Mouse (Mus musculus): ENCODE data around the gene Rnase9. TPM values are rescaled to one million over a fixed set of nuclear protein-coding genes. Genes with fewer than 3 reads are reported as not detected.

The Rnase9 gene
- polyA plus RNA-seq, 1 experiment from 2014 or later: not detected

DNA sequence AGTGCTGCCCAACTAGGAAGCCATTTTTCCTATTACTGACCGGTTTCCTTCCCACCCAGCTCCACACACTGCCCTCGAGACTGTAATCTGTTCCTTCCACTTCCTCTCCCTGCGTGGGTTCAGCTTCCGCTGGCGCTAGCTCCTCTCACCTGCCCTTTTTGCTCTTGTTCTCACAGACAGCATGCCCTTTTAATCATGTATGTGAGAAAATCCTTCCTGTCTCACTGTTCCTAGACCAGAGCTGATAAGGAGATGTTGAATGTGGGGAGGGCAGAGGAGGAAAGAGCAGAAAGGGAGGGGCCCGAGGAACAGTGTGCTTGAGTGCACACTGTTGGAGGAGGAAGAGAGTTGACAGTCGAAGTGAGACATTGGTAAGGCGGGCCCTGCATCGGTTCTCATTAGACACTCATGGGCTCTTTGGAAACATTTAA is 15.7 kb upstream of the Rnase9 start, which contains the start of gene Rnase12:
TSS of gene Rnase12 (minus strand) at position 261 of the 431 bp plus-strand sequence.
- H3K9me3 ChIP-seq (ENCODE audit: control insufficient read depth, low read length): no peaks in the 10 kb centered on the region
- H3K9ac ChIP-seq (ENCODE audit: low read length): no peak within 1 kb of the TSS
- no peak within 1 kb of the TSS for H3K4me2 ChIP-seq (ENCODE audit: low read depth)
- DNase-seq (ENCODE audit: low spot score): no peak
- no peaks in the 10 kb centered on the region for H3K36me3 ChIP-seq (ENCODE audit: control insufficient read depth, insufficient read depth, low read length)
- no peak for ATAC-seq (ENCODE audit: insufficient read depth, low FRiP score, low TSS enrichment)
- H3K27ac ChIP-seq (ENCODE audit: low read depth, low read length): no peak within 1 kb of the TSS
- no peaks in the 10 kb centered on the region for H3K4me1 ChIP-seq (ENCODE audit: control insufficient read depth, insufficient read depth, low read length)
- no peak within 1 kb of the TSS for H3K4me3 ChIP-seq (ENCODE audit: low read depth, low read length)
- 83% methylated on average over 9 of the region's 9 CpGs for WGBS
- no peaks in the 10 kb centered on the region for H3K27me3 ChIP-seq (ENCODE audit: control insufficient read depth, insufficient read depth, low read length)

DNA sequence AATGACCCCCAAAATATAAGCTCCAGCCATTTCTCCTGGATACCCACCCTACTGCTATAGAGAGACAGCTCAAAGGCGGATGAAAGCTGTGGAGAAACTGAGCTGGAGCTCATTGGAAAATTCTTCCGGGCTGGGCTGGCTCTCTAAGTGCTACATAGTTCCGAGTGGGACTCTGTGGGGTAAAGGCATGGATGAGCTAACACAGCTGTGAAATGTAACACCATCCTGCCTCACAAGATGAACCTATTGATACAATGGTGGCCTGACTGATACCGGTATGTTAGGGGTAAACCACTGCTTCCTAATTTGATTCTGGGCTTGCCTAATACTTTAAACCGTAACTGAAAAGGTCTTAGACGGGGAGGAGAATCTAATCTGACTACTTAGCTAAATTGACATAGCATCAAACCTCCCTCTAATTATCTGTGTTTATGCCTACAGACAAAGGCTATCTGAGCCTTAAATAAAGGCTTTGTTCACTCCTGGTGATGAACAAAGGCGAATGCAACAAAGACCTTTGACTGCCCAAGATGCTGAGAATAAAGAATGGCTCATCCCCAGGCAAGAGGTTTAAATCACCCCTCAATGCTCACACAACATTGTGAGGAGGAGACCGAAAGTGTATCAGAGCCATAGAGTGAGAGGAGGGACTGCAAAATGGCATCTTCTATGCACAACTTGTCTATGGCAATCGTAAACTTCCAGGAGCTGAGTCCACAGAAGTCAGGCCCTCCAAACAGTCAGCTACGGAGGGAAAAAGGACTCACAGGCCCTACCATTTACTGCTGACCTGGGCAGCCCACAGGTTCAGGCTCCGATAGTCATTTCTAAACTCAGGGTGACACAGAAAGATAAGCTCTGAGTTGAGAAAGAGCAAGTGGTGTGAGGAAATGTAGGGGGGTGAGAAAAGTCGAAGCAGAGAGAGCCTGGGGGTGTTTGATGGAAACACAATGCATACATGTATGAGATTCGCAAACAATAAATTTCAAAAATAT is 12.9 kb upstream of the Rnase9 start:
- no peak overlapping the region for H3K27ac ChIP-seq (ENCODE audit: low read depth, low read length)
- no peak for DNase-seq (ENCODE audit: low spot score)

DNA sequence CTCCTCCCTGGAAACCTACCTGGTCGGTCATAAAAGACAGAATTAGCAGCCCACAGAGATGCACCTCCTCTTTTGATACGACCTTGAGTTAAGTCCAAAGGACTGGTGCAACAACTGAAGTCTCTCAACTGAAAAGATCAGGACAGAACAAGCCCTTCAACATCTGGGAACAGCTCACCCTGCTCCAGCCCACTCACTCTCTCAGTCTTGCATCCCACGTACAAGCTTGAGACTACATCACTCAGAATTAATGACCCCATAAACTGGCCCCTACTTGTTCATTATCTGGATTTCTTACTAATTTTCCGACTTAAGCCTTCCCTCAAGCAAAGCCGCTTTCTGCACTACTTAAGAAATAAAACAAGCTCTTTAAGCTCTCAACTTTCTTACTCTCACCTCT is 11.5 kb upstream of the Rnase9 start:
- DNase-seq (ENCODE audit: low spot score): no peak
- no peak overlapping the region for H3K27ac ChIP-seq (ENCODE audit: low read depth, low read length)

More for the DNA sequence above, 12.9 kb upstream of the Rnase9 start:
- 41% methylated on average over 13 of the region's 13 CpGs for WGBS
- Histone ChIP-seq H3K9ac (ENCODE audit: low read length) (no peak overlapping the region), H3K4me3 (ENCODE audit: low read depth, low read length) (no peak overlapping the region), H3K9me3 (ENCODE audit: control insufficient read depth, low read length) (no peaks in the 10 kb centered on the region), H3K36me3 (ENCODE audit: control insufficient read depth, insufficient read depth, low read length) (no peaks in the 10 kb centered on the region), H3K4me1 (ENCODE audit: control insufficient read depth, insufficient read depth, low read length) (no peaks in the 10 kb centered on the region), H3K27me3 (ENCODE audit: control insufficient read depth, insufficient read depth, low read length) (no peaks in the 10 kb centered on the region), H3K4me2 (ENCODE audit: low read depth) (no peak overlapping the region)
- no peak for ATAC-seq (ENCODE audit: insufficient read depth, low FRiP score, low TSS enrichment)

DNA sequence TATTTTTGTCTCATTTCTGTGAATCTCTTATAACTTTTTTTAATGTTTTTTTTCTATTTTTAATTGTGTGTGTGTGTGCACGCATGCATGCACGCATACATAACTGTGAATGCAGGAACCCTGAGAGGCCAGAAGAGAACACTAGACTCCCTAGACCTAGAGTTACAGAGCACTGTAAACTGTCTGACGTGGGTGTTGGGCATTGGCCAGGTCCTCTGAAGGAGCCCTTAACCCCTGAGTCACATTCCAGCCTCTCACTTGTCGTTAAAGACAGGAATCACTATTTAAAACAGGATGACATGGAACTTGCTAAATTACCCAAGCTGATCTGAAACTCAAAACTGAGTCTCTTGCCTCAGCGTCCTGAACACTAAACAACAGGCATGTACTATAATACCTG is 10.3 kb upstream of the Rnase9 start:
- H3K9ac ChIP-seq (ENCODE audit: low read length): no peak overlapping the region
- DNase-seq (ENCODE audit: low spot score) (no peak), ATAC-seq (ENCODE audit: insufficient read depth, low FRiP score, low TSS enrichment) (no peak)
- H3K4me1 ChIP-seq (ENCODE audit: control insufficient read depth, insufficient read depth, low read length): no peaks in the 10 kb centered on the region
- no peak overlapping the region for H3K4me3 ChIP-seq (ENCODE audit: low read depth, low read length)
- no peaks in the 10 kb centered on the region for H3K27me3 ChIP-seq (ENCODE audit: control insufficient read depth, insufficient read depth, low read length)
- H3K9me3 ChIP-seq (ENCODE audit: control insufficient read depth, low read length): no peaks in the 10 kb centered on the region
- WGBS: 76% methylated on average over 5 of the region's 5 CpGs
- H3K27ac ChIP-seq (ENCODE audit: low read depth, low read length): no peak overlapping the region
- H3K36me3 ChIP-seq (ENCODE audit: control insufficient read depth, insufficient read depth, low read length): no peaks in the 10 kb centered on the region
- H3K4me2 ChIP-seq (ENCODE audit: low read depth): no peak overlapping the region

More for the DNA sequence above, 11.5 kb upstream of the Rnase9 start:
- no peaks in the 10 kb centered on the region for H3K36me3 ChIP-seq (ENCODE audit: control insufficient read depth, insufficient read depth, low read length)
- no peak overlapping the region for H3K4me2 ChIP-seq (ENCODE audit: low read depth)
- no peak overlapping the region for H3K4me3 ChIP-seq (ENCODE audit: low read depth, low read length)
- H3K9ac ChIP-seq (ENCODE audit: low read length): no peak overlapping the region
- ATAC-seq (ENCODE audit: insufficient read depth, low FRiP score, low TSS enrichment): no peak
- 69% methylated on average over 5 of the region's 5 CpGs for WGBS
- H3K4me1 ChIP-seq (ENCODE audit: control insufficient read depth, insufficient read depth, low read length): no peaks in the 10 kb centered on the region
- H3K27me3 ChIP-seq (ENCODE audit: control insufficient read depth, insufficient read depth, low read length): no peaks in the 10 kb centered on the region
- no peaks in the 10 kb centered on the region for H3K9me3 ChIP-seq (ENCODE audit: control insufficient read depth, low read length)

- H3K4me2 ChIP-seq (ENCODE audit: low read depth): no peak within 1 kb of the TSS
- ATAC-seq (ENCODE audit: insufficient read depth, low FRiP score, low TSS enrichment): no peak
- no peaks in the 10 kb centered on the region for H3K27me3 ChIP-seq (ENCODE audit: control insufficient read depth, insufficient read depth, low read length)
- H3K9me3 ChIP-seq (ENCODE audit: control insufficient read depth, low read length): no peaks in the 10 kb centered on the region
- H3K9ac ChIP-seq (ENCODE audit: low read length): no peak within 1 kb of the TSS
- no peaks in the 10 kb centered on the region for H3K4me1 ChIP-seq (ENCODE audit: control insufficient read depth, insufficient read depth, low read length)
- WGBS: 87% methylated on average over 2 of the region's 2 CpGs
- no peaks in the 10 kb centered on the region for H3K36me3 ChIP-seq (ENCODE audit: control insufficient read depth, insufficient read depth, low read length)
- H3K27ac ChIP-seq (ENCODE audit: low read depth, low read length): no peak within 1 kb of the TSS
- DNase-seq (ENCODE audit: low spot score): no peak
- no peak within 1 kb of the TSS for H3K4me3 ChIP-seq (ENCODE audit: low read depth, low read length)
Measured at GRCm38 (mm10) chr14:51050063-51050462, 8.4 kb upstream of the Rnase9 start, which contains the start of gene Rnase11. Rnase11 (minus strand) TSS chr14:51050163.

DNA sequence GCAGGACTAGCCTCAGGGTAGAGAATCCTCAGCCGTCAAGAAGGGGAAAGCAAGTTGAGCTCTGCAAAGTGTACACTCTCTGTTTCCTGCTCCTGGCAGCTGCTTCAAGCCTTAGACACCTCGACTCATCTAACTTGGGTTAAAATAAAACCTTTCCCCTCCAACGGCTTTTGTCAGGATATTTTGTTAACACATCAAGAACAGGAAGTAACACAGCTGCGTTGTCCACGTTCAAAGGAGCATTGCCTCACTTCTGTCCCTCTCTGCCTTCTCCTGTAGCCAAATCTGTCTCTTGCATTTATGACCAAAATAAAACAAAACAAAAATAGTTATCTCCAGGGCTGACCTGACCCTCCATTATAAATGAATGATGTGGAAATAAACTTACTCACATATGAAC is 6.2 kb upstream of the Rnase9 start:
- H3K9ac ChIP-seq (ENCODE audit: low read length): no peak overlapping the region
- DNase-seq (ENCODE audit: low spot score) (no peak), ATAC-seq (ENCODE audit: insufficient read depth, low FRiP score, low TSS enrichment) (no peak)
- H3K4me3 ChIP-seq (ENCODE audit: low read depth, low read length): no peak overlapping the region
- WGBS: 58% methylated on average over 5 of the region's 5 CpGs
- H3K27ac ChIP-seq (ENCODE audit: low read depth, low read length): no peak overlapping the region
- no peaks in the 10 kb centered on the region for H3K36me3 ChIP-seq (ENCODE audit: control insufficient read depth, insufficient read depth, low read length)
- no peaks in the 10 kb centered on the region for H3K4me1 ChIP-seq (ENCODE audit: control insufficient read depth, insufficient read depth, low read length)
- H3K27me3 ChIP-seq (ENCODE audit: control insufficient read depth, insufficient read depth, low read length): no peaks in the 10 kb centered on the region
- H3K9me3 ChIP-seq (ENCODE audit: control insufficient read depth, low read length): no peaks in the 10 kb centered on the region
- no peak overlapping the region for H3K4me2 ChIP-seq (ENCODE audit: low read depth)

GRCm38 (mm10) chr14:51036214-51036613 is 5.5 kb downstream of the Rnase9 start:
- no peaks in the 10 kb centered on the region for H3K4me1 ChIP-seq (ENCODE audit: control insufficient read depth, insufficient read depth, low read length)
- H3K9ac ChIP-seq (ENCODE audit: low read length): no peak overlapping the region
- H3K27ac ChIP-seq (ENCODE audit: low read depth, low read length): no peak overlapping the region
- WGBS: 86% methylated on average over 4 of the region's 4 CpGs
- no peaks in the 10 kb centered on the region for H3K36me3 ChIP-seq (ENCODE audit: control insufficient read depth, insufficient read depth, low read length)
- no peak overlapping the region for H3K4me2 ChIP-seq (ENCODE audit: low read depth)
- H3K9me3 ChIP-seq (ENCODE audit: control insufficient read depth, low read length): no peaks in the 10 kb centered on the region
- H3K4me3 ChIP-seq (ENCODE audit: low read depth, low read length): no peak overlapping the region
- DNase-seq (ENCODE audit: low spot score): no peak
- ATAC-seq (ENCODE audit: insufficient read depth, low FRiP score, low TSS enrichment): no peak
- H3K27me3 ChIP-seq (ENCODE audit: control insufficient read depth, insufficient read depth, low read length): no peaks in the 10 kb centered on the region

DNA sequence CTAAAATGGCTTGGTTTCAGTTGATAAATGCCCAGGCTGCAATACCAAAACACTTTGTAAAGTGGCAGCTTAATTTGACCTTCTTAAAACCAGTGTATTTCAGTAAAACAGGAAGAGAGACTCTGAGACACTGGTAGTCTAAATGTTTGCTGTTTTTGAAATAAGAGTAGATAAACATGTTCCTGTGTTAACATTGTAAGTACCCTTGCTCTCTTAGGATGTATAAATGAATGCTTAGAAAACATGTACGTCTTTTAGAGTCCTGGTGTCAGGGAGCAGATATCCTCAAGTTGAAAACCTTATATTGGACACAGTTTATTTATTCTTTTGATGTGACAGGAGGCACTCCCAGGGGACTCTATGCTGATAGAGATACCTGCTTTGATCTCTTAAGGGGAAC is 6.5 kb downstream of the Rnase9 start:
- no peaks in the 10 kb centered on the region for H3K36me3 ChIP-seq (ENCODE audit: control insufficient read depth, insufficient read depth, low read length)
- no peak for DNase-seq (ENCODE audit: low spot score)
- H3K9ac ChIP-seq (ENCODE audit: low read length): no peak overlapping the region
- no peak for ATAC-seq (ENCODE audit: insufficient read depth, low FRiP score, low TSS enrichment)
- no peaks in the 10 kb centered on the region for H3K9me3 ChIP-seq (ENCODE audit: control insufficient read depth, low read length)
- H3K4me2 ChIP-seq (ENCODE audit: low read depth): no peak overlapping the region
- no peak overlapping the region for H3K4me3 ChIP-seq (ENCODE audit: low read depth, low read length)
- WGBS: 49% methylated on average over 1 of the region's 1 CpGs
- no peaks in the 10 kb centered on the region for H3K4me1 ChIP-seq (ENCODE audit: control insufficient read depth, insufficient read depth, low read length)
- H3K27ac ChIP-seq (ENCODE audit: low read depth, low read length): no peak overlapping the region
- no peaks in the 10 kb centered on the region for H3K27me3 ChIP-seq (ENCODE audit: control insufficient read depth, insufficient read depth, low read length)

Data from neural tube, embryonic 11.5 days (tissue).